Mouse (Mus musculus) spleen, embryonic (tissue): ENCODE data around the gene Smurf2.

ENCODE experiments used
- CTCF ChIA-PET: fragments of 350-600 bp; sonication (Branson Sonifier 250); formaldehyde crosslinking; loops from one replicate; lab custom pipeline; 2022; lab: Charles Lee

Gene Smurf2

GRCm38 (mm10) chr11:106908016-106908415, 12.5 kb downstream of the Smurf2 start:
- CTCF ChIA-PET = interaction anchor here (0.6 to 1.2 kb wide), 2 partner anchors 42 to 259 kb away, joined by 3 read pairs; no protein-coding TSS in a partner anchor

DNA sequence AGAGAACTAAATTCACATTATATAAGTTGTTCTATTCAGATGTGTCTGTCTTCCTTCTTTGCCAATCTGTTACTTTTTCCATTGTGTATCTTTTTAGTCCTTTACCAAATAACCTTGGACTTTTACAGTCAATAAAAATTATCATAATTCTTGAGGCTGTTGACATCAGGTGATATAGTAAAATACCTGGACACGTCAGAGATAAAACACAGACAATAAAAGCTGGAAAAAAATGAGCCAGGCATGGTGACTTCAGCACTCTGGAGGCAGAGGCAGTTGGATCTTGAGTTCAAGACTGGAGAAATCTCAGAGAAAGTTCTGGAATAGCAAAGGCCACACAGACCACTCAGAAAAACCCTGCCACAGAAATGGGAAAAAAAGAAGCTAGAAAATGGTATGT, 13.3 kb downstream of the Smurf2 start:
- CTCF ChIA-PET = interaction anchor here (0.5 to 1.2 kb wide), 2 partner anchors 25 to 41 kb away, joined by 3 to 5 read pairs; no protein-coding TSS in a partner anchor

- CTCF ChIA-PET = no interaction called here
Observed at GRCm38 (mm10) chr11:106905707-106906106, 14.8 kb downstream of the Smurf2 start.

DNA sequence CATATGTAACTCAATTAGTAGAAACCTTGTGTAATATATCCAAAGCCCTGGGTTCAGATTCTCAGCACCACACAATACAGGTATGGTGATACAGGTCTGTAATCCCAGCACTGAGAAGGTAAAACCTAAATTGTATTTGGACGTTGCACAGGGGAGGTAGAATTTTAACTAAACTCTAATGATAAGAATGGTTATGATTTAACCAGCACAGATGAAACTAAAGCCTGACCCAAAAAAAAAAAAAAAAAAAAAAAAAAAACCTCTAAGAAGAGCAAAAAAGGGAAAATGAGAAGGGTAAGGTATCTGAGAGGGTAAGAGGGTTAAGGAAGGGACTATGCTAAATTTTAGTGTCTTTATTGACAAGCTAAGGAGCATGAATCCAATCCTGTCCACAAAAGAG, 20.7 kb downstream of the Smurf2 start:
- CTCF ChIA-PET = no interaction called here

- CTCF ChIA-PET = interaction anchor here (0.9 kb wide), 1 partner anchor 18 kb away, joined by 3 read pairs; no protein-coding TSS in a partner anchor
Observed at GRCm38 (mm10) chr11:106896561-106897168, 23.9 kb downstream of the Smurf2 start.

DNA sequence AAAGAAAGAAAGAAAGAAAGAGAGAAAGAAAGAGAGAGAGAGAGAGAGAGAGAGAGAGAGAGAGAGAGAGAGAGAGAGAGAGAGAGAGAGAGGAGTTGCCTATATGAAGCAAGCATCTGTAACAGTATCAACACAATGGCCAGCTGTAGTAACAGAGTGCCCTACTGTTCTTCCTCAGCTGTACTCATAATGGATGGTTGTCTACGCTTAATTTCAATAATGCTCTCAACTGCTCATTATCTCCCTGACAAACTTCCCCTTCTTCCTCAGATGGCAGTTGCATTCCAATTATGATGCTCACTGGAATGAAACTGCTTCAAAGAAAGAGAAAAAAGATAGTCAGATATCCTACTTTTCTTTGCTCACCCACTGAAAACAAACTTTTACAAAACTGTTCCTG, 36.9 kb downstream of the Smurf2 start:
- CTCF ChIA-PET = no interaction called here

- CTCF ChIA-PET = no interaction called here
Observed at GRCm38 (mm10) chr11:106872650-106873049, 47.9 kb downstream of the Smurf2 start.

GRCm38 (mm10) chr11:106851438-106851837, 69.1 kb downstream of the Smurf2 start:
- CTCF ChIA-PET = interaction anchor here (1.2 kb wide), 1 partner anchor 69 kb away, joined by 3 read pairs; the partner anchor contains the start of gene Smurf2

DNA sequence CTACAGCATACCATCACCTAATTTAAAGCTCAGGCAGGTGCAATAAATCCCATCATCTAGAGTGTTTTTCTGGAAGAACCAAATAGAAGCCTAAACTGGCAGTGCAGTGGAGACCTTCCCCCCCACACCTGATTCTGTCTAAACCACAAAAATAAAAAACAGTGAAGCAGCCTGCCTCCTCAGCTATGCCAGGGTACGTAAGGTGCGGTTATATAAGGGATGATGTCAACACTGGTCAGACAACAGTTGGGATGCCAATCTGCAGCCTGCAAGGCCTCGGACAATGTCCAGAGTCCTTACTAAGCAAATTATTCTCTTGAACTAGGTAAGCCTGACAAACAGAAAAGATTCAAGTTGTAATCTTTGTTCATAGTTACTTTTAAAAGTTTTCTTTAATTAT, 78.5 kb downstream of the Smurf2 start:
- CTCF ChIA-PET = interaction anchor here (0.6 kb wide), 1 partner anchor 79 kb away, joined by 4 read pairs; no protein-coding TSS in a partner anchor

DNA sequence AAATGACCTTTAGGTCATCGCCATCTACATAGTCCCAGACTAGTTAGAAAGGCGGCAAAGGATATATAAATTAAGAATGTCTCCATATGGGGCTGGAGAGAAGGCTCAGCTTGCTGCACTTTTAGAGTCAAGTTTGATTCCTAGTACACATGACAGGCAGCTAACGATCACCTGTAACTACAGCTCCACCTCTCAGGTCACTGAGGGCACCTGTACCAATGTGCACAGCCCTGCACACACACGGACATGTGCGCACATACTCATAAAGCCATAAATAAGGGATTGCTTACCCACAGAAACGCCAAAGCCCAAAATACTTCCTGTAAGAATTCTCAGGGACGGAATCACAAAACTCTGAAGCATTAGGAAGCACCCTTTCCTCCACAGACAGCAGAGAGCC, 92.4 kb downstream of the Smurf2 start:
- CTCF ChIA-PET = no interaction called here

DNA sequence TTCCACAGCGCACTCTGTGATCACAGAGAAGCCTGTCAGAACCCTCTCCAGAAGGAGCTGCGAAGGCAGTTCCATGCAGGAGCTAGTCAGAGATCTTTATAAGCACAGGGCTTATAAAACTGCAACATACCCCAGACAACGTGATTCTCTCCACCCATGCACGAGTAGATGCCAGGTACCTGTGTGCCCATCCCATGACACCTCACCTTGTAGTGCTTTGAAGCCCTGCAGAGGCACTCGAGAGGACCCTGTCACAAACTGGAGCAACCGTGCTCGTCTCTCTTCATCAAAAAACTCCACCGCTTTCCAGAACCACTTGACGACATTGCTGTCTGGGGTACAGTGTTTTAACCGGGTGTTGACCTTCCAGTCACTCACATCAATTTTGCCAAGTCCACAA, 96.1 kb downstream of the Smurf2 start:
- CTCF ChIA-PET = no interaction called here

DNA sequence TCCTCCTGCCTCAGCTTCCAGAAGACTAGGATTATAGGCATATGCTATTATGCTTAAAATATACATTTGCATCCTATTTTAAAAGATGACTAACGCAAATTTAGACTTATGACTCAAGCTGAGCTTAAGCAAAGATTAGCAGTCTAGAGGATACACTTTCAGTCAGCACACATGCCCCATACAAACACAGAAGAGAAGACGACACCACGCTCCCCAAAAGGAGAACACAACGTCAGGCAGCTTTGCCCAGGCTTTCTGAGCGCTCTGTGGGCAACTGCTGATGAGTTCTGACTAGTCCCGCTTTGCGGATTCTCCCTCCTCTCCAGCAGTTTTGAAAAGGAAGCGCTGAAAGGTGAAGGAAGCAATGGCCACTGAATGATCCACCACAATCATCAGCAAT, 96.8 kb downstream of the Smurf2 start:
- CTCF ChIA-PET = no interaction called here

GRCm38 (mm10) chr11:106822911-106823310, 97.6 kb downstream of the Smurf2 start:
- CTCF ChIA-PET = no interaction called here

DNA sequence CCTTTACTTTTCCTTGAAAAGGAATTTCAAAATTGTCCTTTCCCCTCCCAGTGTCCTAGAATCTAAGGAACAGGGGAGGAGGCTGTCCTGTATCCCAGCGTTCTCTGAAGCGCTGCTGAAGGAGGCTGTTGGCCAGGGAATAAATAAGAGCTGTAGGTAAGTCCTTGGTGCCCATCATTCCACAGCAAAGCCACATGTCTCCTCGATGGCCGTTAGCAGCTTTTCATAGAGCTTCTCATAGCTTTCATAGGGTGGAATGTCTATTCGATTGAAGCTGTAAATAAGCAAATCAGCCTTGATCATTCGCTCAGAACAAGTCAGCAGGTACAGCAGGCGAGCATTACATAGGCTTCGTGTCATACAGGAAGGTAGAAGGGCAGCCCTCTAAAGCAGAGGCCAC, 98.0 kb downstream of the Smurf2 start:
- CTCF ChIA-PET = no interaction called here

- CTCF ChIA-PET = no interaction called here
Observed at GRCm38 (mm10) chr11:106821397-106821796, 99.1 kb downstream of the Smurf2 start.

DNA sequence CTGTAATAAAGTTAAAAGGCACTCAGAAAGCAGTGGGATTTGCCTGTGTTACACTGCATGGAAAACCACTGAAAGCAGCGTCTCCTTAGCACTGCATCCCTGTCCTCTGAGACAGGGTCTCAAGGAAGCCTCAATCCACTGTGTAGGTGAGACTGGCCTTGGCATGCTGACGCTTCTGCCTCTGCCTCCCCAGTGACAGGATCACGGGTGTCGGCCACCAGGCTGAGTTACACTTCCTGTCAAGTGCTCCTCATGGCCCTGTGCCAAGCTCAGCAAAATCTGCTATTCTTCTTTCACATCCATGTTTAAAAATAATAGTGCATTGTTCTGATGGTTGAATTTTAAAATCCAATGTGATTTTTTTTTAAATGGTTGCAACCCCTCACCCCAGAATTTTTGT, 99.5 kb downstream of the Smurf2 start:
- CTCF ChIA-PET = no interaction called here

GRCm38 (mm10) chr11:106820252-106820651, 100.3 kb downstream of the Smurf2 start:
- CTCF ChIA-PET = no interaction called here

GRCm38 (mm10) chr11:106819595-106819994, 100.9 kb downstream of the Smurf2 start:
- CTCF ChIA-PET = interaction anchor here (0.8 kb wide), 1 partner anchor 12 kb away, joined by 4 read pairs; no protein-coding TSS in a partner anchor

- CTCF ChIA-PET = no interaction called here
Observed at GRCm38 (mm10) chr11:106818341-106818740, 102.2 kb downstream of the Smurf2 start.

DNA sequence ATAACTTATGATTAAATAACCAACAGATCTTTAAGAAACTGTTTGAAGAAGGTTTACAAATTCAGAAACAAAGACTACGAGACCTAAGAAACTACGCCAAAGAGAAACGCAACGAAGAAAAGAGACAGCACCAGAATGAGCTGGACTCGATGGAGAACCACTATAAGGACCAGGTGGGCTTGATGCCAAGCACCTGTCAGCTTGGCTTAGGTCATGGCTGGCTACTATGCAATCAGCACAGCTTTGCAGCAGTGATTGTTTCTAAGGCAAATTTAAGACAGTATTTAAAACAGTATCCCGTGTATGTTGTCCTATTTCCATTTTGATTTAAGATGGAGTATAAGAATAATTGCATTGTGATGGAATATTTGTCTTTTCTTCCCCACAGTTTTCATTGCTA, 102.7 kb downstream of the Smurf2 start:
- CTCF ChIA-PET = no interaction called here

- CTCF ChIA-PET = no interaction called here
Observed at GRCm38 (mm10) chr11:106817156-106817555, 103.4 kb downstream of the Smurf2 start.

DNA sequence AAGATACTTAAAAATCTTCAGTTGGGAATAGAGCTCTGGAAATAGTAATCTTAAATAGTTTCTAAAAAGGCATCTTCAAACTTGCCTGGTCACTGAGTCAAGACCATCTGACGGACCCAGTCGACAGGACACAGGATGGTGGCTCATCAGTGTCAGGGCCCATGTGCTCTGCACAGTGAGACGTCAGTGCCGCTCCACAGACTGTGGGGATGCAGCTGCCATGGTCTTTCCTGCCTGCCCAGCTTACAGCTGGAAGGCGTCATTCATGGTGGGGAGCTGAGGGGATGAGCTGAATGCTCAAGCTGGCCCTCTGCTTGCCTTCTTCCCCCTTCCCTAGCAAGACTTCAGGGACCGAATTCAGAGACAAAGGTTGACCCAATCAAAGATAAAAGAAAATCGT, 104.2 kb downstream of the Smurf2 start:
- CTCF ChIA-PET = no interaction called here

GRCm38 (mm10) chr11:106815761-106816160, 104.8 kb downstream of the Smurf2 start:
- CTCF ChIA-PET = no interaction called here

- CTCF ChIA-PET = no interaction called here
Observed at GRCm38 (mm10) chr11:106815331-106815730, 105.2 kb downstream of the Smurf2 start.
